Mouse (Mus musculus): ENCODE measurements around the gene Rere. TPM values are rescaled to one million over a fixed set of nuclear protein-coding genes. Genes with fewer than 3 reads are reported as not detected.
A peak's percentile ranks its signal among the peaks of the same experiment; 100 is the strongest.

Rere gene
- total and polyA plus RNA-seq, 3 experiments: 3.1 to 36.5 (median 8.7) TPM

DNA sequence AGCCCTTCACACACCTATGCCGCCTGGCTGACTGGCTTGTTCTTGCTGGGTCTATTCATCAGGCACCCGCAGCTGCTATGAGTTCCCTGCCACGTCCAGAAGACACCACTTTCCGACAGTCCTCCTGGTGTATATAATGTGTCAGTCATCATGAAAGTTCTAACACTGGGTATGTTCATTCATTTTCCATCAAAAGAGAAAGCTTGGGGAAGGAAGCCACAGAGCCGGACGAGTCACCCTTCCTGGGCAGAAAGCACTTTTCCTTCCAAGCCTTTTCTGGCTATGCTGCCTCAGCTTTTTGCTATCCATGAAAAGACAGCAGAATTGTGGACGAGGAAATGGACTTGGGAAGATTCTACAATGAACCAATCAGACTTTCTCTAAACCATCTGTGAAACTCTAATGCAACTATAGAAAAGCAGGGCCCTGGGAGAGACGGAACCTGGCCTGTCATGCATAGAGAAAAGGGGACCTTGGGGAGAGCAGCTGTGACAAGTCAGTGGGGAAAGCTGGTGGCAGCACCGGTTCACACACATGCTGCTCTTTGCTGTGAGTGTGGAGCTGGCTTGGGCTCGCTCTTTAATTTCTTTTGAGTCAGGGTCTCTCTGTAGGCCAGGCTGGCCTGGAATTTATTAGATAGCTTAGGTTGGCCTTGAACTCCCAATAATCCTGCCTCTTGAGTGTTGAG, 139.3 kb downstream of the Rere start:
- H3K36me3 ChIP-seq (replicated peaks in 1 of 2; ENCODE audit: control insufficient read depth in 1 of 2, insufficient read depth in 1 of 2, low read length in 1 of 2): peaks cover 0 to 20% of the 10 kb centered on the region in 2 experiments
- in situ Hi-C loops (cut with MboI; ENCODE audit: low pct_ligation_motif_present, low pct_unique_long_range_greater_than_20kb, low sequenced_read_pairs): no loop called here
- TF ChIP-seq RAD21 (IDR thresholded peaks at IDR 0.05; ENCODE audit: low read depth, low read length) (no peak), PAX5 (IDR thresholded peaks at IDR 0.05; ENCODE audit: low read length) (no peak), MAX (IDR thresholded peaks at IDR 0.05; ENCODE audit: low read length) (0 out of 2 replicates have a peak, but pooled peaks have one; percentile 21), POLR2A (IDR thresholded peaks at IDR 0.05; ENCODE audit: low read depth, low read length) (peak; percentile 42; the same call in 1 of the 2 replicates), ETS1 (conservative IDR thresholded peaks at IDR 0.05; ENCODE audit: low read depth, low read length) (peak; percentile 41; the same call in 1 of the 2 replicates), CTCF (conservative IDR thresholded peaks at IDR 0.05 in 1 of 2, IDR thresholded peaks at IDR 0.05 in 1 of 2; ENCODE audit: low read depth in 2 of 2, low read length in 2 of 2) (no peak), NRF1 (IDR thresholded peaks at IDR 0.05; ENCODE audit: low read depth, low read length) (no peak), GABPA (IDR thresholded peaks at IDR 0.05; ENCODE audit: insufficient replicate concordance, low read depth, low read length) (no peak), HCFC1 (IDR thresholded peaks at IDR 0.05; ENCODE audit: low read depth, low read length) (no peak; the same call in 1 of the 2 replicates), EP300 (IDR thresholded peaks at IDR 0.05; ENCODE audit: low read length) (peak; percentile 74), SMC3 (IDR thresholded peaks at IDR 0.05; ENCODE audit: low read depth, low read length) (peak; percentile 1; the same call in 1 of the 2 replicates), KAT2A (IDR thresholded peaks at IDR 0.05; ENCODE audit: insufficient replicate concordance, low read length) (no peak), MAFK (IDR thresholded peaks at IDR 0.05; ENCODE audit: insufficient replicate concordance, low read length) (peak; percentile 71), JUN (IDR thresholded peaks at IDR 0.05; ENCODE audit: insufficient read depth, low read depth, low read length) (no peak), USF2 (conservative IDR thresholded peaks at IDR 0.05; ENCODE audit: low read depth, low read length) (no peak), MYC (IDR thresholded peaks at IDR 0.05; ENCODE audit: low read depth, low read length) (peak; percentile 24; the same call in 1 of the 2 replicates), BHLHE40 (IDR thresholded peaks at IDR 0.05; ENCODE audit: low read depth, low read length) (peak; percentile 28; the same call in 1 of the 2 replicates), NELFE (IDR thresholded peaks at IDR 0.05; ENCODE audit: low read depth, low read length) (no peak), UBTF (IDR thresholded peaks at IDR 0.05; ENCODE audit: low read depth, low read length) (no peak), SIN3A (IDR thresholded peaks at IDR 0.05; ENCODE audit: low read length) (peak; percentile 53), POLR2AphosphoS2 (IDR thresholded peaks at IDR 0.05; ENCODE audit: low read depth, low read length) (no peak), TBP (conservative IDR thresholded peaks at IDR 0.05; ENCODE audit: low read depth, low read length) (no peak), CHD1 (IDR thresholded peaks at IDR 0.05; ENCODE audit: low read depth, low read length) (no peak), USF1 (IDR thresholded peaks at IDR 0.05; ENCODE audit: low read depth, low read length) (no peak), MXI1 (IDR thresholded peaks at IDR 0.05; ENCODE audit: low read depth, low read length) (peak; percentile 76; the same call in 1 of the 2 replicates), ELF1 (IDR thresholded peaks at IDR 0.05; ENCODE audit: low read depth, low read length) (0 out of 2 replicates have a peak, but pooled peaks have one; percentile 11), TCF12 (IDR thresholded peaks at IDR 0.05; ENCODE audit: low read depth, low read length) (0 out of 2 replicates have a peak, but pooled peaks have one; percentile 12), ZC3H11A (IDR thresholded peaks at IDR 0.05; ENCODE audit: low read depth, low read length) (no peak), RCOR1 (conservative IDR thresholded peaks at IDR 0.05; ENCODE audit: low read depth, low read length) (peak; percentile 73), CHD2 (IDR thresholded peaks at IDR 0.05; ENCODE audit: low read length) (peak; percentile 55; the same call in 1 of the 2 replicates), ZNF384 (IDR thresholded peaks at IDR 0.05; ENCODE audit: low read depth, low read length) (no peak), MEF2A (IDR thresholded peaks at IDR 0.05; ENCODE audit: borderline replicate concordance, low read depth, low read length) (peak; percentile 50; the same call in 1 of the 2 replicates), ZMIZ1 (IDR thresholded peaks at IDR 0.05; ENCODE audit: low read depth, low read length) (peak; percentile 56; the same call in 1 of the 2 replicates), E2F4 (IDR thresholded peaks at IDR 0.05; ENCODE audit: insufficient replicate concordance, low read depth, low read length) (no peak), JUND (conservative IDR thresholded peaks at IDR 0.05; ENCODE audit: low read depth, low read length) (no peak), IRF4 (IDR thresholded peaks at IDR 0.05; ENCODE audit: low read depth, low read length) (peak; percentile 66), ZKSCAN1 (IDR thresholded peaks at IDR 0.05; ENCODE audit: borderline replicate concordance, low read depth, low read length) (no peak), MAZ (IDR thresholded peaks at IDR 0.05; ENCODE audit: low read depth, low read length) (0 out of 2 replicates have a peak, but pooled peaks have one; percentile 29)

More for the DNA sequence above, 139.3 kb downstream of the Rere start:
- Histone ChIP-seq H3K79me2 (replicated peaks; ENCODE audit: control insufficient read depth, extremely low read depth, insufficient read depth, poor library complexity, severe bottlenecking) (peaks cover 8% of the 10 kb centered on the region; the same call in 1 of the 2 replicates), H3K9me3 (replicated peaks; ENCODE audit: low read length) (no peaks in the 10 kb centered on the region), H3K27ac (ENCODE audit: insufficient read depth, low read depth) (peak overlapping the region; percentile 19), H3K4me3 (replicated peaks in 1 of 3; ENCODE audit: low read depth in 2 of 3, low read length in 2 of 3, poor library complexity in 1 of 3) (peak overlapping the region in 1 of 3 experiments; percentile 43), H3K27me3 (replicated peaks) (no peaks in the 10 kb centered on the region), H3K4me1 (ENCODE audit: control insufficient read depth in 1 of 2, insufficient read depth in 2 of 2) (peaks cover 10 to 77% of the 10 kb centered on the region in 2 experiments), H3K4me2 (ENCODE audit: insufficient read depth, low read depth, poor library complexity, severe bottlenecking) (peak overlapping the region; percentile 75), H3K9ac (ENCODE audit: insufficient read depth, low read depth) (peak overlapping the region; percentile 45)
- dilution Hi-C loops (cut with MboI; ENCODE audit: extremely low pct_ligation_motif_present, extremely low pct_unique_long_range_greater_than_20kb, low sequenced_read_pairs): no loop called here
- DNase-seq (ENCODE audit: extremely low read depth): peak; percentile 80

Measured in CH12.LX (cell line).